Mouse (Mus musculus) small intestine, adult 2 months (tissue): Measurements from ENCODE around the gene Ino80e. TPM values are rescaled to one million over a fixed set of nuclear protein-coding genes. Genes with fewer than 3 reads are reported as not detected.

Source experiments
- H3K27ac ChIP-seq: fragments of 200-500 bp; 2 replicates; pipeline ENCODE4 v1.5.1; 2012; ENCODE audit warnings: low read depth, low read length, control low read depth, inconsistent platforms; ENCODE audit not compliant: insufficient read depth
- H3K27me3 ChIP-seq: fragments of 200-500 bp; 2 replicates; pipeline ENCODE4 v1.6.1; 2012; ENCODE audit warnings: mild to moderate bottlenecking, moderate library complexity, low read length, inconsistent platforms; ENCODE audit not compliant: control insufficient read depth, insufficient read depth
- H3K36me3 ChIP-seq: fragments of 200-500 bp; 2 replicates; pipeline ENCODE4 v1.6.1; 2012; ENCODE audit warnings: mild to moderate bottlenecking, low read length, control low read depth, inconsistent platforms; ENCODE audit not compliant: control insufficient read depth, insufficient read depth
- H3K4me1 ChIP-seq: fragments of 200-500 bp; 2 replicates; pipeline ENCODE4 v1.6.1; 2012; ENCODE audit warnings: low read length, inconsistent platforms, mixed read lengths; ENCODE audit not compliant: control insufficient read depth, insufficient read depth, insufficient read length
- H3K4me3 ChIP-seq: fragments of 200-500 bp; 2 replicates; pipeline ENCODE4 v1.5.1; 2012; ENCODE audit warnings: low read depth, mild to moderate bottlenecking, control low read depth, inconsistent platforms, low read length, moderate library complexity
- CTCF ChIP-seq: fragments of 200-500 bp; IDR thresholded peaks from 2 replicates; pipeline ENCODE4 v1.5.1; 2012; ENCODE audit warnings: low read depth, mild to moderate bottlenecking, control low read depth, inconsistent platforms, low read length, moderate library complexity, mixed read lengths; ENCODE audit not compliant: insufficient replicate concordance, insufficient read length; ENCODE audit errors: extremely low read depth
- POLR2A ChIP-seq: fragments of 200-500 bp; IDR thresholded peaks from 2 replicates; pipeline ENCODE4 v1.6.1; 2012; ENCODE audit warnings: low read depth, mild to moderate bottlenecking, control low read depth, inconsistent platforms, low read length, moderate library complexity
- WGBS: fragments of 180-500 bp; shearing (Covaris S2); methylation state at CpG from one replicate; pipeline ENCODE4 v1.1.7; 2018; 5-methylcytosine and 5-hydroxymethylcytosine counted together
- polyA plus RNA-seq: library from polyadenylated mRNA; depleted of rRNA; stranded (reverse); fragments of >200 nt; gene quantifications from 2 replicates; pipeline ENCODE4 v1.2.3, GENCODE M21; 2012

Ino80e gene
- polyA plus RNA-seq, 1 experiment, result 42.8 TPM

DNA sequence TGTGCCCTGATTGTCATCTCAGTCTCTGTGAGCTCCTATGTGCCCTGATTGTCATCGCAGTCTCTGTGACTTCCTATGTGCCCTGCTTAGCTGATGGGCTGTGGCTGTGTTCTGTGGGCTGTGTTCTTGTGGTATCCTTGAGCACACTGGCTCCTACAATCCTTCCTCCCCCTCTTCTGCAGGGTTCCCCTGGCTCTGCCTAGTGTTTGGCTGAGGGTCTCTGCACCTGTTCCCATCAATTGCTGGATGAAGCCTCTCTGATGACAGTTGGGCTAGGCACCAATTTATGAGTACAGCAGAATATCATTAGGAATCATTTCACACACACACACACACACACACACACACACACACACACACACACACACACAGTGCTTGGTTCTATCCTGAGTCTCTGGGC lies 28.9 kb downstream of the Ino80e start:
- 88% methylated on average over 1 of the region's 1 CpGs for WGBS
- H3K27me3 ChIP-seq, result 0 out of 2 replicates have a peak, but pooled peaks cover 8% of the 10 kb centered on the region
- H3K27ac ChIP-seq, result no peak overlapping the region
- H3K4me3 ChIP-seq, result no peak overlapping the region
- H3K36me3 ChIP-seq, result no peaks in the 10 kb centered on the region
- peaks cover 3% of the 10 kb centered on the region; the same call in 1 of the 2 replicates for H3K4me1 ChIP-seq
- TF ChIP-seq CTCF (no peak), POLR2A (no peak)

- Histone ChIP-seq H3K27ac (no peak overlapping the region), H3K27me3 (0 out of 2 replicates have a peak, but pooled peaks cover 8% of the 10 kb centered on the region), H3K4me1 (peaks cover 3% of the 10 kb centered on the region; the same call in 1 of the 2 replicates), H3K4me3 (peak overlapping the region; percentile 33), H3K36me3 (no peaks in the 10 kb centered on the region)
- TF ChIP-seq POLR2A, result no peak
- TF ChIP-seq CTCF, result peak; percentile 68
- WGBS, result 2% methylated on average over 21 of the region's 21 CpGs
These were observed 30.1 kb downstream of the Ino80e start for GRCm38 (mm10) chr7:126832036-126832598.

- Histone ChIP-seq H3K4me1 (peaks cover 3% of the 10 kb centered on the region; the same call in 1 of the 2 replicates), H3K27ac (no peak within 1 kb of the TSS), H3K36me3 (no peaks in the 10 kb centered on the region), H3K4me3 (peak within 1 kb of the TSS; percentile 33), H3K27me3 (0 out of 2 replicates have a peak, but pooled peaks cover 8% of the 10 kb centered on the region)
- TF ChIP-seq CTCF (no peak), POLR2A (no peak)
- WGBS, result 55% methylated on average over 5 of the region's 5 CpGs
These were observed 30.6 kb downstream of the Ino80e start, which contains the start of gene 4930451I11Rik for GRCm38 (mm10) chr7:126831539-126831938. Gene 4930451I11Rik, minus strand, starts transcription at chr7:126831639.

DNA sequence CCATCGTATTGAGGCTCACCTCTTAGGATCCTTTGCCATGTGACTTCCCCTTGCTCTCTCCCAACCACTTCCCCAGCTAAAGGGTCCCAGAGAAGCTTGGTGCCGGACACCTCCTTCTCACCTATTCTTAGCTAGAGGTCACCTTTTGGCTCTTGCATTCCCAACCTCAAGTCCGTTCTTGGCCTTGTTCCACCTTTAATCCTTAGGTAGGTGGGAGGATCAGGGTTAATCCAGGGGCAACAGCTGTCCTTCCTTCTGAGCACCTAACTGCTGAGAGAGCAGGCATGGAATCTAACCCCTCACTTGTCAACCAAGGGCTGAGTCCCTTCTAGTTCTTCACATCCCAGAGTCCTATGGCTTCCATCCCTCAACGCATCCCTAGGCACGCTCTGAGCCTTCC lies 36.2 kb downstream of the Ino80e start:
- Histone ChIP-seq H3K4me3 (no peak overlapping the region), H3K27ac (no peak overlapping the region), H3K27me3 (peaks cover 25% of the 10 kb centered on the region), H3K4me1 (no peaks in the 10 kb centered on the region; the same call in 1 of the 2 replicates), H3K36me3 (no peaks in the 10 kb centered on the region)
- 61% methylated on average over 5 of the region's 5 CpGs for WGBS
- no peak for TF ChIP-seq POLR2A
- no peak for TF ChIP-seq CTCF

GRCm38 (mm10) chr7:126825403-126825802 lies 36.8 kb downstream of the Ino80e start:
- Histone ChIP-seq H3K4me1 (no peaks in the 10 kb centered on the region; the same call in 1 of the 2 replicates), H3K27me3 (peaks cover 25% of the 10 kb centered on the region), H3K36me3 (no peaks in the 10 kb centered on the region), H3K27ac (no peak overlapping the region), H3K4me3 (no peak overlapping the region)
- WGBS, result 22% methylated on average over 8 of the region's 8 CpGs
- TF ChIP-seq CTCF, result no peak
- TF ChIP-seq POLR2A, result no peak

- H3K27ac ChIP-seq, result no peak overlapping the region
- H3K4me1 ChIP-seq, result no peaks in the 10 kb centered on the region; the same call in 1 of the 2 replicates
- WGBS, result 16% methylated on average over 10 of the region's 10 CpGs
- no peak for TF ChIP-seq POLR2A
- TF ChIP-seq CTCF, result no peak
- peaks cover 25% of the 10 kb centered on the region for H3K27me3 ChIP-seq
- no peak overlapping the region for H3K4me3 ChIP-seq
- no peaks in the 10 kb centered on the region for H3K36me3 ChIP-seq
These were observed 38.2 kb downstream of the Ino80e start for GRCm38 (mm10) chr7:126823940-126824339.

DNA sequence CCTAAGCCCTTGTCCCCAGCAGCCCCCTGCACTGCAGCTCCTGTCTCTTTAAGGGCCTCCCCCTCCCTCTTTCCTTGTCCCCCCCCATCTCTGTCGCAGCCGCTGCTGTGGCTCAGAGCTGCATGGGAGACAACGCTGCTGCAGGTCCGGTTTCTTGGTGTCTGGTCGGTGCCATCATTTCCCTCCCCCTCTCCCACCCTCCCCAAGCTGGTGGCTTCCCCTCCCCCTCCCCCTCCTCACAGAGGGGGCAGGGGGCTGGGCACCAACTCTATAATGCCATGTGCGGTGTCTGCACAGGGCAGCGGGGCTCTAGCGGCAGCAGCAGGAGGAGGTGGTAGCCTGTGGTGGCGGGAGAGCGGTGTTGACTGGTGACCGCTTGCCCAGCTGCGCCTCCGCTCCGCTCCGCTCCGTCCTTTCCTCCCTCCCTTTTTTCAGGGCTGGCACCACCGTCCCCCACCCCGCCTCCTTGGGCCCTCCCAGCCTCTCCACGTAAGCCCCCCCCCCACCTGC lies 38.9 kb downstream of the Ino80e start:
- H3K4me3 ChIP-seq, result peak overlapping the region; percentile 36; the same call in 1 of the 2 replicates
- WGBS, result 6% methylated on average over 17 of the region's 19 CpGs
- H3K27ac ChIP-seq, result no peak overlapping the region
- H3K36me3 ChIP-seq, result no peaks in the 10 kb centered on the region
- no peaks in the 10 kb centered on the region; the same call in 1 of the 2 replicates for H3K4me1 ChIP-seq
- TF ChIP-seq CTCF (no peak), POLR2A (no peak)
- H3K27me3 ChIP-seq, result peaks cover 25% of the 10 kb centered on the region
